Mouse (Mus musculus): Measurements from ENCODE around the gene Ap2a1. TPM values are rescaled to one million over a fixed set of nuclear protein-coding genes. Genes with fewer than 3 reads are reported as not detected.
A peak's percentile ranks its signal among the peaks of the same experiment; 100 is the strongest.

The Ap2a1 gene
- polyA plus RNA-seq, 1 experiment from 2014 or later: 69.1 TPM

DNA sequence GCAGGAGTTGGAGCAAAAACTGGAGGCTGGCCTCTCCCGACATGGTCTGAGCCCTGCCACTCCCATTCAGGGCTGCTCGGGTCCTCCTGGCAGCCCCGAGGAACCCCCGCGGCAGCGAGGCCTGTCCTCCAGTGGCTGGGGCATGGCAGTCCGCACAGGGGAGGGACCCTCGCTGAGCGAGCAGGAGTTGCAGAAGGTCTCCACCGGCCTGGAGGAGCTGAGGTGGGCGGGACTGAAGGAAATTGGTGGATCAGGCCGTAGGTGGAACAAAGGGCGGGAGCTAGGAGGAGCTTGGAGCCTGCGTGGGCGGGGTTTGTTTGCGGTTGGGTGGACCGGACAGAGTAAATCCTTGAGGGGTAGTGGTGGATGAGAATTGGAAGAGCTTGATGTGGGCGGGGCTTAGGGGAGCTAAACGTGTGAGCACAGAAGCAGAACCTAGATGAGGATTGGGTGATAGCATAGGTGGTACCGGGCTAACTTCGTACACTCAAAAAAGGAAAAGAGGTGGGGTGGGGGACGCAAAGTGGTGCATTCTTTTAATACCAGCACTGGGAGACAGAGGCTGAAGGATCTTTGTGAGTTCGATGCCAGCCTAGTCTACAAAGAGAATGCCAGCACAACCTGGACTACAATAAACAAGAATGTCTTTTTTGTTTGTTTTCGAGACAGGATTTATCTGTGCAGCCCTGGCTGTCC lies 23.5 kb upstream of the Ap2a1 start:
- peak; percentile 84 for ATAC-seq (ENCODE audit: insufficient read depth)
- H3K27ac ChIP-seq (replicated peaks): peak overlapping the region; percentile 77
- peak overlapping the region; percentile 98 for H3K4me2 ChIP-seq
- peaks cover 22% of the 10 kb centered on the region for H3K4me1 ChIP-seq (replicated peaks)
- H3K27me3 ChIP-seq: peaks cover 57% of the 10 kb centered on the region
- WGBS (ENCODE audit: insufficient replicate concordance): 5% methylated on average over 24 of the region's 24 CpGs
- no peaks in the 10 kb centered on the region for H3K36me3 ChIP-seq (replicated peaks)
- H3K9me3 ChIP-seq (replicated peaks): no peaks in the 10 kb centered on the region
- H3K4me3 ChIP-seq (replicated peaks): peak overlapping the region; percentile 65
- peak overlapping the region; percentile 62 for H3K9ac ChIP-seq

- ATAC-seq (ENCODE audit: insufficient read depth): peak; percentile 80
- Histone ChIP-seq H3K4me1 (replicated peaks) (peaks cover 22% of the 10 kb centered on the region), H3K4me3 (replicated peaks) (peak overlapping the region; percentile 65), H3K27ac (replicated peaks) (peak overlapping the region; percentile 77), H3K36me3 (replicated peaks) (no peaks in the 10 kb centered on the region), H3K4me2 (peak overlapping the region; percentile 98), H3K9ac (peak overlapping the region; percentile 62; the same call in 1 of the 2 replicates), H3K9me3 (replicated peaks) (no peaks in the 10 kb centered on the region), H3K27me3 (peaks cover 65% of the 10 kb centered on the region)
- WGBS (ENCODE audit: insufficient replicate concordance): under 1% methylated on average over 10 of the region's 10 CpGs
Observed at GRCm38 (mm10) chr7:44951960-44952359, 22.7 kb upstream of the Ap2a1 start.

GRCm38 (mm10) chr7:44949922-44950321 lies 20.6 kb upstream of the Ap2a1 start:
- H3K27ac ChIP-seq (replicated peaks): no peak overlapping the region
- 37% methylated on average over 6 of the region's 6 CpGs for WGBS (ENCODE audit: insufficient replicate concordance)
- no peaks in the 10 kb centered on the region for H3K36me3 ChIP-seq (replicated peaks)
- H3K4me3 ChIP-seq (replicated peaks): no peak overlapping the region
- no peak for ATAC-seq (ENCODE audit: insufficient read depth)
- no peaks in the 10 kb centered on the region for H3K9me3 ChIP-seq (replicated peaks)
- H3K4me1 ChIP-seq (replicated peaks): peaks cover 22% of the 10 kb centered on the region
- no peak overlapping the region for H3K4me2 ChIP-seq
- no peak overlapping the region for H3K9ac ChIP-seq
- H3K27me3 ChIP-seq: peaks cover 69% of the 10 kb centered on the region

- H3K4me3 ChIP-seq (replicated peaks): no peak within 1 kb of the TSS
- no peak for ATAC-seq (ENCODE audit: insufficient read depth)
Observed at GRCm38 (mm10) chr7:44942904-44943303, 13.6 kb upstream of the Ap2a1 start, which contains the start of gene Tsks. TSS of gene Tsks (plus strand) at chr7:44943204.

DNA sequence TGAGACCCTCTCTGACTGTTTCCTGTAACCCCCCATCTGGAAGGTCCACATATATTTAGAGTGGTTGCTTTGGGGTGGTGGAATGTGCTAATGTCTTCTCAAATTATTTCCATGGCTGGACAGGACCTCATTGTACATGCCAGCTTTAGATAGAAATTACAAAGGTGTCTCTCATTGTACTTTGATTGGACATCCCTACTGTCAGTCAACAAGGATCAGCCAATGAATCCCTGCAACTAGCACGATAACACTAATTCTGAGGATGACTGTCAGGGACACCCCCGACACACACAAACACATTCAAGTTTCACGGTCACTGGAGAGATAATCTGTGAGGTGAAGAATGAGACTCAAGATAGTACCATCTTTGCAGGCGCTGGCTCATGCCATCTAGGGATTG lies 9.4 kb upstream of the Ap2a1 start:
- H3K4me2 ChIP-seq: no peak overlapping the region
- H3K9me3 ChIP-seq (replicated peaks): no peaks in the 10 kb centered on the region
- H3K4me1 ChIP-seq (replicated peaks): no peaks in the 10 kb centered on the region
- peaks cover 7% of the 10 kb centered on the region for H3K27me3 ChIP-seq
- no peaks in the 10 kb centered on the region for H3K36me3 ChIP-seq (replicated peaks)
- ATAC-seq (ENCODE audit: insufficient read depth): no peak
- H3K27ac ChIP-seq (replicated peaks): no peak overlapping the region
- H3K4me3 ChIP-seq (replicated peaks): no peak overlapping the region
- WGBS (ENCODE audit: insufficient replicate concordance): 68% methylated on average over 4 of the region's 4 CpGs
- no peak overlapping the region for H3K9ac ChIP-seq

More at GRCm38 (mm10) chr7:44942904-44943303, 13.6 kb upstream of the Ap2a1 start, which contains the start of gene Tsks:
- Histone ChIP-seq H3K36me3 (replicated peaks) (no peaks in the 10 kb centered on the region), H3K9ac (no peak within 1 kb of the TSS), H3K4me1 (replicated peaks) (no peaks in the 10 kb centered on the region), H3K4me2 (no peak within 1 kb of the TSS), H3K27me3 (peaks cover 16% of the 10 kb centered on the region), H3K9me3 (replicated peaks) (no peaks in the 10 kb centered on the region), H3K27ac (replicated peaks) (no peak within 1 kb of the TSS)
- WGBS (ENCODE audit: insufficient replicate concordance): 67% methylated on average over 7 of the region's 7 CpGs

DNA sequence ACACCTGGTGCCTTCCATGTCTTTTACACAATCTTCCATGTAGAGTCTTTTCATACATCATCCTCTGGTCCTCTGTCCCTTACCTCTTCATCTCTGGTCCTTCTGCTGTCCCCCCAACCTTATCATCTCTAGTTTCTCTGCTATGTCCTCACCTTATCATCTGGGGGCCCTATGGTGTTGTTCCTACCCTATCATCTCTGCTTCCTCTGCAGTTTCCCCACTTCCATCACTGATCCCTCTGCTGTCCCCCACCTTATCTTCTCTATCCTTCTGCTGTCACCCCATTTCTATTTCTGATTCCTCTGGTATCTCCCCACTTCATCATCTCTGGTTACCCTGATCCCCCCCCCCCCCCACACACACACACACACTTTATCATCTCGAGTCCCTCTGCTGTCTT lies 726 bp downstream of the Ap2a1 start:
- Histone ChIP-seq H3K27ac (replicated peaks) (peak overlapping the region; percentile 94), H3K4me1 (replicated peaks) (peaks cover 56% of the 10 kb centered on the region), H3K9me3 (replicated peaks) (no peaks in the 10 kb centered on the region), H3K27me3 (no peaks in the 10 kb centered on the region), H3K36me3 (replicated peaks) (peaks cover 27% of the 10 kb centered on the region), H3K4me3 (replicated peaks) (peak overlapping the region; percentile 97), H3K9ac (peak overlapping the region; percentile 94), H3K4me2 (peak overlapping the region; percentile 78)
- 0% methylated on average over 1 of the region's 1 CpGs for WGBS (ENCODE audit: insufficient replicate concordance)
- peak; percentile 1; the same call in 1 of the 2 replicates for ATAC-seq (ENCODE audit: insufficient read depth)

DNA sequence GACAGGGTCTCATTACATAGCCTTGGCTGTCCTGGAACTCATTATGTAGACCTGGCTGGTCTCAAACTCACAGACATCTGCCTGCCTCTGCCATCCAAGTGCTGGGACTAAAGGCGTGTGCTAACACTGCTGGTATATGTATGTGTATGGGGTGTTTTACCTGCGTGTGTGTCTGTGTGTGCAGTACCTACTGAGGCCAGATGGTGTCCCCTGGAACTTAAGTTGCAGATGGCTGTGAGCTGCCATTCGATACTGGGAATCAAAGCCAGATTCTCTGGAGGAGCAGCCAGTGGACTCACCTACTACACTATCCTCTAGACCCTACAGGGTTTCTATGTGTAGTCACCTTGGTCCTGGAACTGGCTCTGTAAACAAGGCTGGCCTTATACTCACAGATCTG lies 3.8 kb downstream of the Ap2a1 start:
- peaks cover 52% of the 10 kb centered on the region for H3K36me3 ChIP-seq (replicated peaks)
- H3K4me3 ChIP-seq (replicated peaks): no peak overlapping the region
- H3K4me2 ChIP-seq: no peak overlapping the region
- H3K4me1 ChIP-seq (replicated peaks): peaks cover 73% of the 10 kb centered on the region
- no peak for ATAC-seq (ENCODE audit: insufficient read depth)
- H3K9me3 ChIP-seq (replicated peaks): no peaks in the 10 kb centered on the region
- no peak overlapping the region for H3K9ac ChIP-seq
- no peak overlapping the region; the same call in 1 of the 2 replicates for H3K27ac ChIP-seq (replicated peaks)
- H3K27me3 ChIP-seq: no peaks in the 10 kb centered on the region
- 78% methylated on average over 3 of the region's 3 CpGs for WGBS (ENCODE audit: insufficient replicate concordance)

DNA sequence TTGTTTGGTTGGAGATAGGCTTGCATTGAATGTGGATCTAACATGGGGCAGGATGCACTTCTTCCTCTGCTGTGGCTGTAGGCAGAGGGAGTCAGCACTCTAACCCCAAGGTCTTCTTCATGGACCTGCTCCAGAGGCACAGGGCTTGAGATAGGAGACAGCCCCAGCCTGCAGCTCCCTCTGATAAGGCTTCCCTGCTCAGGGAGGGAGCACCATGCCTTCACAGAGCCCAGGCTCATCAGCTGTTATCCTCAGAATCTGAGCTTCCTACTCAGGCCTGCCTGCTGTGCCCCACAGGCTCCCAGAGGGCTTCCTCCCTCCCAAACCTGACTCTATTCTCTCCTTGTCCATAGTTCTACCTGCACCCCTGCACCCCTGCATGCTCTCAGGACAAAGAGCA lies 6.8 kb downstream of the Ap2a1 start:
- ATAC-seq (ENCODE audit: insufficient read depth): peak; percentile 71
- Histone ChIP-seq H3K4me3 (replicated peaks) (no peak overlapping the region), H3K36me3 (replicated peaks) (peaks cover 67% of the 10 kb centered on the region), H3K9me3 (replicated peaks) (no peaks in the 10 kb centered on the region), H3K4me1 (replicated peaks) (peaks cover 81% of the 10 kb centered on the region), H3K27ac (replicated peaks) (peak overlapping the region; percentile 55; the same call in 1 of the 2 replicates), H3K27me3 (no peaks in the 10 kb centered on the region), H3K4me2 (peak overlapping the region; percentile 19; the same call in 1 of the 2 replicates), H3K9ac (peak overlapping the region; percentile 7; the same call in 1 of the 2 replicates)

DNA sequence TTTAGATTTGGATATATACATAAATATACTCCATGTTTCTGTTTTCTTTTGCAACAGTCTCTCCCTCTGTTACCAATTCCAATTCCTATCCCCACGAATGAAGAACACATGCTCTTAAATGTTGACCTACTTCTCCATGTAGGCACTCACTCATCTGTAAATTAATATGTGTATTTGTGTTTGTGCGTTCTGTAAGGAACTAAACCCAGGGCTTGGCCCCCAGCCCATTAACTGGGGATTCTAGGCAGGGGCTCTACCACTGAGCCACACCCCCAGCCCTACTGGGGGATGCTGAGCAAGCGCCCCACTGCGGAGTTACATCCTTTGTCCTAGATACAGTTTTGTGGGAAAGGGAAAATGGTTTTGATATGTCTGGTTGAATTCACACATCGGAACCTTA lies 10.2 kb downstream of the Ap2a1 start:
- Histone ChIP-seq H3K4me1 (replicated peaks) (peaks cover 57% of the 10 kb centered on the region), H3K4me2 (no peak overlapping the region), H3K27ac (replicated peaks) (0 out of 2 replicates have a peak overlapping the region, but pooled peaks have one; percentile 45), H3K36me3 (replicated peaks) (peaks cover 79% of the 10 kb centered on the region), H3K4me3 (replicated peaks) (no peak overlapping the region), H3K9me3 (replicated peaks) (no peaks in the 10 kb centered on the region), H3K9ac (no peak overlapping the region), H3K27me3 (no peaks in the 10 kb centered on the region)
- WGBS (ENCODE audit: insufficient replicate concordance): 91% methylated on average over 5 of the region's 5 CpGs
- ATAC-seq (ENCODE audit: insufficient read depth): no peak

DNA sequence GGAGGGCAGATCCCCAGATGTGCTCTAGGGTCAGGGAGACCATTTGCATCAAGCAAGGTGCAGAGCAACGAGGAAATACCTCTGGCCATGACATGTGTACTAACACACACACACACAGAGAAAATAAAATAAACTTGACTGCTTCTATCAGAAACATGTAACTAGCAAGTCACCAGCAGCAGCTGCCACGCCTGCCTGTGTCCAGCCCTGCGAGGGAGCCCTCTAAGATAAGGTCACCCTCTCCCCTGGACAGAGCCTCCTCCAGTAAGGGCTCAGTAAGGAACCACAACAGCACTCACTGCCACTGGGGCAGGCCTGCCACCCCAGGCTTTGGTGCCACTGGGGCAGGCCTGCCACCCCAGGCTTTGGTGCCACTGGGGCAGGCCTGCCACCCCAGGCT lies 11.1 kb downstream of the Ap2a1 start:
- Histone ChIP-seq H3K27me3 (no peaks in the 10 kb centered on the region), H3K36me3 (replicated peaks) (peaks cover 80% of the 10 kb centered on the region), H3K4me2 (peak overlapping the region; percentile 18; the same call in 1 of the 2 replicates), H3K27ac (replicated peaks) (peak overlapping the region; percentile 45), H3K9me3 (replicated peaks) (no peaks in the 10 kb centered on the region), H3K9ac (no peak overlapping the region; the same call in 1 of the 2 replicates), H3K4me1 (replicated peaks) (peaks cover 51% of the 10 kb centered on the region), H3K4me3 (replicated peaks) (no peak overlapping the region)
- 38% methylated on average over 3 of the region's 3 CpGs for WGBS (ENCODE audit: insufficient replicate concordance)
- peak; percentile 63 for ATAC-seq (ENCODE audit: insufficient read depth)

- Histone ChIP-seq H3K9ac (no peak overlapping the region), H3K4me3 (replicated peaks) (no peak overlapping the region), H3K27me3 (no peaks in the 10 kb centered on the region), H3K27ac (replicated peaks) (no peak overlapping the region), H3K4me2 (no peak overlapping the region), H3K4me1 (replicated peaks) (peaks cover 38% of the 10 kb centered on the region), H3K9me3 (replicated peaks) (no peaks in the 10 kb centered on the region), H3K36me3 (replicated peaks) (peaks cover 80% of the 10 kb centered on the region)
- WGBS (ENCODE audit: insufficient replicate concordance): 83% methylated on average over 4 of the region's 4 CpGs
- ATAC-seq (ENCODE audit: insufficient read depth): no peak
Observed at GRCm38 (mm10) chr7:44916881-44917280, 12.4 kb downstream of the Ap2a1 start.
